Mouse (Mus musculus) lung, adult 2 months (tissue): ENCODE measurements around the gene Egfl8.

Experiments used
- CTCF ChIP-seq: fragments of 200-500 bp; IDR thresholded peaks from 2 replicates; pipeline ENCODE4 v1.5.1; 2011; ENCODE audit warnings: mild to moderate bottlenecking, low read length, control low read depth; ENCODE audit not compliant: insufficient read depth
- POLR2A ChIP-seq: fragments of 200-500 bp; IDR thresholded peaks from 2 replicates; pipeline ENCODE4 v1.6.1; 2011; ENCODE audit warnings: low read depth, mild to moderate bottlenecking, control low read depth, low read length, borderline replicate concordance; ENCODE audit errors: extremely low read depth

DNA sequence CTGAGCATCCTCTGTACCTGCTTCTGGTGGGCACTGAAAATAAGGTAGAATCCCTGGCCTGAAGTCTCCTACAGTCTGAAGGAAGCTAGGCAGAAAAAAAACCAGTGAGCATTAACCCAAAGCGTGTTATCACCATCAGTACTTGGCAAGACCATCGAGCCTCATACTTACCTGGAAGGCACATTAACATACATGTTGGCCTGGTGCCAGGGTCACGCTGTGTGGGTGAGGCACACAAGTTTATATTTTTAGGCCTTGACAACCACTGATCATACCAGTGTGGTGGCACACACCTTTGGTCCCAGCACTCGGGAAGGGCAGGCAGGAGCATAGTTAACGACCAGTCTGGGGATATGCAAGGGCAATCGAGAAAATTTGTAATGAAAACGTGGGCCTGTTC lies 7.8 kb downstream of the Egfl8 start:
- TF ChIP-seq CTCF (no peak), POLR2A (no peak)
